Mouse (Mus musculus) midbrain, embryonic 11.5 days (tissue): ENCODE results near the gene Rbms3. TPM values are rescaled to one million over a fixed set of nuclear protein-coding genes. Genes with fewer than 3 reads are reported as not detected.

Experiments
- ATAC-seq: fragments of 200-750 bp; cut with Nextera tagmentation; 2 replicates; pipeline ENCODE4 v1.8.0; 2017; ENCODE audit warnings: moderate TSS enrichment, moderate library complexity; ENCODE audit not compliant: low FRiP score
- DNase-seq: peaks from one replicate; pipeline ENCODE4 v3.0.0; 2015; ENCODE audit warnings: low spot score; ENCODE audit errors: missing footprints
- H3K27ac ChIP-seq: fragments of 300-500 bp; sonication (generic); 2 replicates; pipeline ENCODE4 v1.5.1; 2014; ENCODE audit warnings: low read depth, low read length
- H3K27me3 ChIP-seq: fragments of 300-500 bp; sonication (generic); 2 replicates; pipeline ENCODE4 v1.6.1; 2014; ENCODE audit warnings: mild to moderate bottlenecking, low read length, moderate library complexity, mixed read lengths; ENCODE audit not compliant: control insufficient read depth, insufficient read depth
- H3K36me3 ChIP-seq: fragments of 300-500 bp; sonication (generic); 2 replicates; pipeline ENCODE4 v1.6.1; 2014; ENCODE audit warnings: mild to moderate bottlenecking, low read length, moderate library complexity, mixed read lengths; ENCODE audit not compliant: control insufficient read depth, insufficient read depth
- H3K4me1 ChIP-seq: fragments of 300-500 bp; sonication (generic); 2 replicates; pipeline ENCODE4 v1.6.1; 2014; ENCODE audit warnings: low read length; ENCODE audit not compliant: control insufficient read depth, insufficient read depth
- H3K4me2 ChIP-seq: fragments of 300-500 bp; sonication (generic); 2 replicates; pipeline ENCODE4 v1.6.1; 2014; ENCODE audit warnings: mild to moderate bottlenecking, moderate library complexity
- H3K4me3 ChIP-seq: fragments of 300-500 bp; sonication (generic); 2 replicates; pipeline ENCODE4 v1.5.1; 2014; ENCODE audit warnings: low read depth, low read length
- H3K9ac ChIP-seq: fragments of 300-500 bp; sonication (generic); 2 replicates; pipeline ENCODE4 v1.6.1; 2014; ENCODE audit warnings: low read length
- H3K9me3 ChIP-seq: fragments of 300-500 bp; sonication (generic); 2 replicates; pipeline ENCODE4 v1.6.1; 2016; ENCODE audit warnings: low read length; ENCODE audit not compliant: control insufficient read depth
- WGBS: fragments of 180-500 bp; shearing (Covaris S2); extraction: QIAGEN DNeasy Blood & Tissue Kit; methylation state at CpG from one replicate; pipeline ENCODE4 v1.1.7; 2014; 5-methylcytosine and 5-hydroxymethylcytosine counted together
- polyA plus RNA-seq: library from polyadenylated mRNA; unstranded; fragments of >200 nt; fragmentation: Nextera tagmentation; extraction: Ambion mirVana; gene quantifications from 2 replicates; pipeline ENCODE4 v1.2.1, GENCODE M21; 2014

Gene Rbms3
- polyA plus RNA-seq, 1 experiment from 2014 or later, result 13.6 TPM

- Histone ChIP-seq H3K4me1 (no peaks in the 10 kb centered on the region), H3K27ac (no peak overlapping the region), H3K9ac (no peak overlapping the region), H3K4me3 (no peak overlapping the region), H3K36me3 (no peaks in the 10 kb centered on the region), H3K27me3 (no peaks in the 10 kb centered on the region), H3K9me3 (no peaks in the 10 kb centered on the region), H3K4me2 (no peak overlapping the region)
- no peak for DNase-seq
- WGBS, result 85% methylated on average over 12 of the region's 12 CpGs
- no peak for ATAC-seq
Observed at GRCm38 (mm10) chr9:117274846-117275245, 354.9 kb downstream of the Rbms3 start.

- no peak for ATAC-seq
- no peaks in the 10 kb centered on the region for H3K27me3 ChIP-seq
Observed at GRCm38 (mm10) chr9:117259614-117260013, 370.1 kb downstream of the Rbms3 start.

GRCm38 (mm10) chr9:117253361-117253760 lies 376.4 kb downstream of the Rbms3 start:
- Histone ChIP-seq H3K4me1 (no peaks in the 10 kb centered on the region), H3K27me3 (no peaks in the 10 kb centered on the region), H3K4me3 (no peak overlapping the region), H3K36me3 (no peaks in the 10 kb centered on the region), H3K9me3 (no peaks in the 10 kb centered on the region), H3K27ac (no peak overlapping the region), H3K4me2 (no peak overlapping the region), H3K9ac (no peak overlapping the region)
- 58% methylated on average over 11 of the region's 11 CpGs for WGBS
- DNase-seq (no peak), ATAC-seq (no peak)

More at GRCm38 (mm10) chr9:117259614-117260013, 370.1 kb downstream of the Rbms3 start:
- no peak overlapping the region for H3K9ac ChIP-seq
- no peaks in the 10 kb centered on the region for H3K9me3 ChIP-seq
- DNase-seq, result no peak
- no peak overlapping the region for H3K4me2 ChIP-seq
- H3K4me3 ChIP-seq, result no peak overlapping the region
- H3K4me1 ChIP-seq, result no peaks in the 10 kb centered on the region
- WGBS, result 91% methylated on average over 5 of the region's 5 CpGs
- H3K27ac ChIP-seq, result no peak overlapping the region
- no peaks in the 10 kb centered on the region for H3K36me3 ChIP-seq

- WGBS, result 4% methylated on average over 9 of the region's 10 CpGs
- no peak overlapping the region for H3K27ac ChIP-seq
- no peaks in the 10 kb centered on the region for H3K27me3 ChIP-seq
- no peaks in the 10 kb centered on the region for H3K36me3 ChIP-seq
- H3K4me2 ChIP-seq, result peak overlapping the region; percentile 85
- 0 out of 2 replicates have a peak overlapping the region, but pooled peaks have one; percentile 32 for H3K9ac ChIP-seq
- DNase-seq, result peak; percentile 90
- H3K4me1 ChIP-seq, result no peaks in the 10 kb centered on the region
- H3K9me3 ChIP-seq, result no peaks in the 10 kb centered on the region
- H3K4me3 ChIP-seq, result peak overlapping the region; percentile 44
- peak; percentile 84 for ATAC-seq
Observed at GRCm38 (mm10) chr9:117252411-117252861, 377.3 kb downstream of the Rbms3 start.

GRCm38 (mm10) chr9:117251521-117252368 lies 378.0 kb downstream of the Rbms3 start:
- WGBS, result under 1% methylated on average over 29 of the region's 29 CpGs
- Histone ChIP-seq H3K9me3 (no peaks in the 10 kb centered on the region), H3K27ac (no peak overlapping the region), H3K4me1 (no peaks in the 10 kb centered on the region), H3K9ac (peak overlapping the region; percentile 62), H3K36me3 (no peaks in the 10 kb centered on the region), H3K4me3 (peak overlapping the region; percentile 44), H3K27me3 (no peaks in the 10 kb centered on the region), H3K4me2 (peak overlapping the region; percentile 85)
- peak; percentile 97 for DNase-seq
- ATAC-seq, result peak; percentile 74

- ATAC-seq, result no peak; the same call in 1 of the 2 replicates
- no peak overlapping the region; the same call in 1 of the 2 replicates for H3K9ac ChIP-seq
- no peaks in the 10 kb centered on the region for H3K36me3 ChIP-seq
- no peaks in the 10 kb centered on the region for H3K4me1 ChIP-seq
- no peaks in the 10 kb centered on the region for H3K9me3 ChIP-seq
- peak overlapping the region; percentile 85 for H3K4me2 ChIP-seq
- H3K27ac ChIP-seq, result no peak overlapping the region
- peak; percentile 89 for DNase-seq
- no peaks in the 10 kb centered on the region for H3K27me3 ChIP-seq
- H3K4me3 ChIP-seq, result peak overlapping the region; percentile 44; the same call in 1 of the 2 replicates
- 15% methylated on average over 2 of the region's 2 CpGs for WGBS
Observed at GRCm38 (mm10) chr9:117250831-117251165, 378.9 kb downstream of the Rbms3 start.

GRCm38 (mm10) chr9:117250036-117250830 lies 379.5 kb downstream of the Rbms3 start:
- no peak for DNase-seq
- Histone ChIP-seq H3K4me1 (no peaks in the 10 kb centered on the region), H3K9ac (no peak overlapping the region; the same call in 1 of the 2 replicates), H3K9me3 (no peaks in the 10 kb centered on the region), H3K4me3 (peak overlapping the region; percentile 44; the same call in 1 of the 2 replicates), H3K27me3 (no peaks in the 10 kb centered on the region), H3K4me2 (peak overlapping the region; percentile 85), H3K36me3 (no peaks in the 10 kb centered on the region), H3K27ac (no peak overlapping the region)
- no peak for ATAC-seq
- WGBS, result 37% methylated on average over 13 of the region's 13 CpGs

GRCm38 (mm10) chr9:117247311-117247980 lies 382.3 kb downstream of the Rbms3 start:
- no peaks in the 10 kb centered on the region for H3K27me3 ChIP-seq
- no peaks in the 10 kb centered on the region for H3K36me3 ChIP-seq
- 45% methylated on average over 5 of the region's 5 CpGs for WGBS
- no peaks in the 10 kb centered on the region for H3K4me1 ChIP-seq
- H3K9ac ChIP-seq, result no peak overlapping the region
- H3K4me2 ChIP-seq, result no peak overlapping the region
- H3K27ac ChIP-seq, result no peak overlapping the region
- ATAC-seq, result no peak
- H3K9me3 ChIP-seq, result no peaks in the 10 kb centered on the region
- no peak overlapping the region for H3K4me3 ChIP-seq
- no peak for DNase-seq
